Mouse (Mus musculus) spleen, postnatal 36 days (tissue): ENCODE measurements around the gene Pip5k1c.

ENCODE experiments used
- DNase-seq, 2 experiments: peaks; one replicate each; pipeline ENCODE4 v3.0.0; 2022; ENCODE audit warnings: low spot score in 2 of 2, mixed read lengths in 1 of 2

Gene Pip5k1c

GRCm38 (mm10) chr10:81302781-81303218 lies 10.0 kb downstream of the Pip5k1c start:
- no peak for DNase-seq

- DNase-seq = no peak
Observed at GRCm38 (mm10) chr10:81303258-81303657, 10.5 kb downstream of the Pip5k1c start.

GRCm38 (mm10) chr10:81303761-81304160 lies 11.0 kb downstream of the Pip5k1c start:
- peak; percentile 57 to 59 for DNase-seq

GRCm38 (mm10) chr10:81304597-81305238 lies 12.0 kb downstream of the Pip5k1c start:
- DNase-seq = peak; percentile 52 to 67

GRCm38 (mm10) chr10:81305663-81306062 lies 12.9 kb downstream of the Pip5k1c start:
- DNase-seq = no peak

- DNase-seq = no peak
Observed at GRCm38 (mm10) chr10:81306173-81306668, 13.5 kb downstream of the Pip5k1c start.

GRCm38 (mm10) chr10:81306837-81307682 lies 14.3 kb downstream of the Pip5k1c start:
- DNase-seq = no peak

GRCm38 (mm10) chr10:81309571-81309970 lies 16.8 kb downstream of the Pip5k1c start:
- DNase-seq = no peak

- no peak for DNase-seq
Observed at GRCm38 (mm10) chr10:81313581-81313980, 20.8 kb downstream of the Pip5k1c start.

GRCm38 (mm10) chr10:81314201-81314600 lies 21.4 kb downstream of the Pip5k1c start:
- DNase-seq = no peak

GRCm38 (mm10) chr10:81315587-81315986 lies 22.8 kb downstream of the Pip5k1c start:
- DNase-seq = no peak

GRCm38 (mm10) chr10:81316338-81317060 lies 23.7 kb downstream of the Pip5k1c start:
- DNase-seq = peak in 1 of 2 experiments; percentile 33

- peak in 1 of 2 experiments; percentile 28 for DNase-seq
Observed at GRCm38 (mm10) chr10:81317273-81317672, 24.5 kb downstream of the Pip5k1c start.

GRCm38 (mm10) chr10:81318589-81319329 lies 26.0 kb downstream of the Pip5k1c start:
- DNase-seq = no peak

- no peak for DNase-seq
Observed at GRCm38 (mm10) chr10:81319330-81319699, 26.6 kb downstream of the Pip5k1c start.

GRCm38 (mm10) chr10:81319741-81320549 lies 27.2 kb downstream of the Pip5k1c start:
- peak; percentile 29 to 42 for DNase-seq

- peak; percentile 100 for DNase-seq
Observed at GRCm38 (mm10) chr10:81320550-81321347, 28.0 kb downstream of the Pip5k1c start, which contains the start of gene Cactin. TSS of gene Cactin (plus strand) at chr10:81321103.

GRCm38 (mm10) chr10:81321436-81321835 lies 28.7 kb downstream of the Pip5k1c start:
- DNase-seq = no peak

GRCm38 (mm10) chr10:81322444-81322843 lies 29.7 kb downstream of the Pip5k1c start:
- no peak for DNase-seq
